Mouse (Mus musculus) heart, postnatal 0 days (tissue): ENCODE results near the gene Spata2l. TPM values are rescaled to one million over a fixed set of nuclear protein-coding genes. Genes with fewer than 3 reads are reported as not detected.

ENCODE experiments used
- ATAC-seq: fragments of 200-750 bp; cut with Nextera tagmentation; 2 replicates; pipeline ENCODE4 v1.8.0; 2017; ENCODE audit warnings: low read depth, moderate number of reproducible peaks, moderate library complexity; ENCODE audit not compliant: insufficient read depth
- DNase-seq: peaks from one replicate; pipeline ENCODE4 v3.0.0-alpha.2; 2016; ENCODE audit warnings: low spot score
- H3K27ac ChIP-seq: fragments of 300-500 bp; sonication (generic); 2 replicates; pipeline ENCODE4 v1.5.1; 2014; ENCODE audit warnings: low read depth, mild to moderate bottlenecking
- H3K27me3 ChIP-seq: fragments of 300-500 bp; sonication (generic); 2 replicates; pipeline ENCODE4 v1.6.1; 2014; ENCODE audit warnings: low read length, mixed read lengths; ENCODE audit not compliant: control insufficient read depth, insufficient read depth
- H3K36me3 ChIP-seq: fragments of 300-500 bp; sonication (generic); replicated peaks from 2 replicates; pipeline ENCODE4 v1.6.1; 2014; ENCODE audit warnings: low read length, mixed read lengths; ENCODE audit not compliant: control insufficient read depth, insufficient read depth
- H3K4me1 ChIP-seq: fragments of 300-500 bp; sonication (generic); 2 replicates; pipeline ENCODE4 v1.6.1; 2014; ENCODE audit warnings: antibody characterized with exemption; ENCODE audit not compliant: control insufficient read depth, insufficient read depth
- H3K4me2 ChIP-seq: fragments of 300-500 bp; sonication (generic); 2 replicates; pipeline ENCODE4 v1.6.1; 2014; ENCODE audit warnings: low read depth, mild to moderate bottlenecking, low read length, moderate library complexity
- H3K4me3 ChIP-seq: fragments of 300-500 bp; sonication (generic); 2 replicates; pipeline ENCODE4 v1.5.1; 2014; ENCODE audit warnings: low read depth, low read length
- H3K9ac ChIP-seq: fragments of 300-500 bp; sonication (generic); replicated peaks from 2 replicates; pipeline ENCODE4 v1.6.1; 2014; ENCODE audit warnings: low read depth, low read length, mixed read lengths
- H3K9me3 ChIP-seq: fragments of 300-500 bp; sonication (generic); replicated peaks from 2 replicates; pipeline ENCODE4 v1.6.1; 2016; ENCODE audit warnings: low read length; ENCODE audit not compliant: control insufficient read depth
- CTCF ChIP-seq: IDR thresholded peaks from 2 replicates; pipeline ENCODE4 v1.5.1; 2016; ENCODE audit warnings: antibody characterized with exemption, control low read depth, low read depth
- EP300 ChIP-seq: IDR thresholded peaks from 2 replicates; pipeline ENCODE4 v1.6.1; 2016; ENCODE audit warnings: antibody characterized with exemption, low read depth
- WGBS: fragments of 180-500 bp; shearing (Covaris S2); extraction: QIAGEN DNeasy Blood & Tissue Kit; methylation state at CpG from one replicate; pipeline ENCODE4 v1.1.7; 2014; 5-methylcytosine and 5-hydroxymethylcytosine counted together
- polyA plus RNA-seq: library from polyadenylated mRNA; unstranded; fragments of >200 nt; fragmentation: Nextera tagmentation; extraction: Ambion mirVana; gene quantifications from 2 replicates; pipeline ENCODE4 v1.2.1, GENCODE M21; 2015
- total RNA-seq: library from RNA; depleted of rRNA; stranded (reverse); fragments of >200 nt; gene quantifications from 2 replicates; pipeline ENCODE4 v1.2.3, GENCODE M21; 2014; ENCODE audit warnings: low replicate concordance

Gene Spata2l
- total and polyA plus RNA-seq, 2 experiments from 2014 or later = 4.2 to 4.5 TPM

- Histone ChIP-seq H3K9ac (no peak overlapping the region), H3K4me3 (no peak overlapping the region), H3K36me3 (no peaks in the 10 kb centered on the region), H3K9me3 (no peaks in the 10 kb centered on the region), H3K27me3 (no peaks in the 10 kb centered on the region), H3K4me1 (no peaks in the 10 kb centered on the region), H3K27ac (no peak overlapping the region), H3K4me2 (no peak overlapping the region)
- WGBS = 55% methylated on average over 7 of the region's 8 CpGs
- ATAC-seq (no peak), DNase-seq (no peak)
- TF ChIP-seq EP300 (no peak), CTCF (no peak)
Measured at GRCm38 (mm10) chr8:123191908-123192307, 44.1 kb downstream of the Spata2l start.

- peak; percentile 64 for TF ChIP-seq CTCF
- TF ChIP-seq EP300 = no peak
- peak overlapping the region; percentile 16; the same call in 1 of the 2 replicates for H3K4me2 ChIP-seq
Measured at GRCm38 (mm10) chr8:123190678-123191077, 45.4 kb downstream of the Spata2l start.

GRCm38 (mm10) chr8:123188841-123189240, 47.2 kb downstream of the Spata2l start:
- Histone ChIP-seq H3K27ac (no peak overlapping the region), H3K27me3 (no peaks in the 10 kb centered on the region), H3K9me3 (no peaks in the 10 kb centered on the region), H3K4me1 (no peaks in the 10 kb centered on the region), H3K9ac (no peak overlapping the region), H3K4me2 (no peak overlapping the region), H3K4me3 (no peak overlapping the region), H3K36me3 (no peaks in the 10 kb centered on the region)
- ATAC-seq (no peak), DNase-seq (no peak)
- TF ChIP-seq EP300 (no peak), CTCF (no peak)
- WGBS = 59% methylated on average over 7 of the region's 7 CpGs

More at GRCm38 (mm10) chr8:123190678-123191077, 45.4 kb downstream of the Spata2l start:
- Histone ChIP-seq H3K4me1 (no peaks in the 10 kb centered on the region), H3K9me3 (no peaks in the 10 kb centered on the region), H3K9ac (no peak overlapping the region), H3K36me3 (no peaks in the 10 kb centered on the region), H3K27ac (no peak overlapping the region), H3K27me3 (no peaks in the 10 kb centered on the region), H3K4me3 (no peak overlapping the region)
- under 1% methylated on average over 9 of the region's 9 CpGs for WGBS
- ATAC-seq (peak; percentile 71), DNase-seq (peak; percentile 85)

GRCm38 (mm10) chr8:123188006-123188405, 48.0 kb downstream of the Spata2l start:
- 78% methylated on average over 2 of the region's 2 CpGs for WGBS
- TF ChIP-seq EP300 (no peak), CTCF (no peak)
- Histone ChIP-seq H3K4me1 (no peaks in the 10 kb centered on the region), H3K36me3 (no peaks in the 10 kb centered on the region), H3K9me3 (no peaks in the 10 kb centered on the region), H3K4me3 (no peak overlapping the region), H3K4me2 (no peak overlapping the region), H3K27me3 (no peaks in the 10 kb centered on the region), H3K9ac (no peak overlapping the region), H3K27ac (no peak overlapping the region)
- ATAC-seq (no peak), DNase-seq (no peak)

GRCm38 (mm10) chr8:123185566-123186409, 50.2 kb downstream of the Spata2l start, which contains the start of gene Dpep1:
Gene Dpep1, plus strand, starts transcription at chr8:123186242.
- no peaks in the 10 kb centered on the region for H3K4me1 ChIP-seq
- peak; percentile 27 for DNase-seq
- H3K4me2 ChIP-seq = peak within 1 kb of the TSS; percentile 14; the same call in 1 of the 2 replicates
- H3K9ac ChIP-seq = 0 out of 2 replicates have a peak within 1 kb of the TSS, but pooled peaks have one; percentile 2
- no peaks in the 10 kb centered on the region for H3K9me3 ChIP-seq
- 37% methylated on average over 19 of the region's 19 CpGs for WGBS
- ATAC-seq = peak; percentile 70
- no peaks in the 10 kb centered on the region for H3K36me3 ChIP-seq
- no peaks in the 10 kb centered on the region for H3K27me3 ChIP-seq
- peak within 1 kb of the TSS; percentile 73 for H3K27ac ChIP-seq
- TF ChIP-seq CTCF (no peak), EP300 (no peak)
- no peak within 1 kb of the TSS; the same call in 1 of the 2 replicates for H3K4me3 ChIP-seq
